Mouse (Mus musculus) heart, postnatal 10 days (tissue): ENCODE measurements at regions not wholly inside any gene's neighbourhood (a gene's known extent, or its start where the extent isn't known, plus 50 kb on each side); places are given as distances from the start of the nearest gene placed in this dataset.

ENCODE experiments used
- DNase-seq, 2 experiments: peaks; one replicate each; pipeline ENCODE4 v3.0.0; 2021
- intact Hi-C: fragments of 180-260 bp; cut with DNase I; formaldehyde crosslinking; loops from one replicate; pipeline ENCODE4 v1.15.1; 2025

- DNase-seq = no peak
- intact Hi-C loops = no loop called here
Observed at GRCm38 (mm10) chr6:141015055-141015681, 233.9 kb upstream of the Pde3a start.

GRCm38 (mm10) chr6:141023501-141023900 lies 225.6 kb upstream of the Pde3a start:
- DNase-seq = no peak
- intact Hi-C loops = no loop called here

GRCm38 (mm10) chr6:141027353-141027752 lies 221.7 kb upstream of the Pde3a start:
- intact Hi-C loops = no loop called here
- DNase-seq = no peak

- intact Hi-C loops = no loop called here
- DNase-seq = no peak
Observed at GRCm38 (mm10) chr6:141027787-141028186, 221.3 kb upstream of the Pde3a start.

- intact Hi-C loops = no loop called here
- DNase-seq = peak; percentile 41 to 56
Observed at GRCm38 (mm10) chr6:141034824-141035223, 214.2 kb upstream of the Pde3a start.

GRCm38 (mm10) chr6:141041358-141041757 lies 207.7 kb upstream of the Pde3a start:
- intact Hi-C loops = no loop called here
- DNase-seq = peak; percentile 47 to 51

- intact Hi-C loops = no loop called here
- DNase-seq = peak; percentile 71 to 78
Observed at GRCm38 (mm10) chr6:141041781-141042625, 207.1 kb upstream of the Pde3a start.

- intact Hi-C loops = no loop called here
- no peak for DNase-seq
Observed at GRCm38 (mm10) chr6:141048271-141048670, 200.8 kb upstream of the Pde3a start.

GRCm38 (mm10) chr6:141050038-141050684 lies 198.9 kb upstream of the Pde3a start:
- intact Hi-C loops = no loop called here
- no peak for DNase-seq

- intact Hi-C loops = no loop called here
- DNase-seq = no peak
Observed at GRCm38 (mm10) chr6:141054026-141054425, 195.0 kb upstream of the Pde3a start.

GRCm38 (mm10) chr6:141059250-141059916 lies 189.7 kb upstream of the Pde3a start:
- intact Hi-C loops = no loop called here
- DNase-seq = peak; percentile 12 to 23

- intact Hi-C loops = no loop called here
- no peak for DNase-seq
Observed at GRCm38 (mm10) chr6:141065724-141066123, 183.3 kb upstream of the Pde3a start.

- DNase-seq = no peak
- intact Hi-C loops = no loop called here
Observed at GRCm38 (mm10) chr6:141068861-141069467, 180.1 kb upstream of the Pde3a start.

GRCm38 (mm10) chr6:141069896-141070295 lies 179.2 kb upstream of the Pde3a start:
- intact Hi-C loops = no loop called here
- DNase-seq = no peak

- intact Hi-C loops = no loop called here
- no peak for DNase-seq
Observed at GRCm38 (mm10) chr6:141071507-141071906, 177.6 kb upstream of the Pde3a start.

- peak; percentile 18 to 40 for DNase-seq
- intact Hi-C loops = no loop called here
Observed at GRCm38 (mm10) chr6:141091076-141091780, 157.8 kb upstream of the Pde3a start.

GRCm38 (mm10) chr6:141091781-141092140 lies 157.3 kb upstream of the Pde3a start:
- DNase-seq = peak in 1 of 2 experiments; percentile 22
- intact Hi-C loops = no loop called here

- intact Hi-C loops = no loop called here
- DNase-seq = no peak
Observed at GRCm38 (mm10) chr6:141097338-141098122, 151.5 kb upstream of the Pde3a start.

- intact Hi-C loops = no loop called here
- no peak for DNase-seq
Observed at GRCm38 (mm10) chr6:141118287-141118686, 130.8 kb upstream of the Pde3a start.
